Mouse (Mus musculus) gastrocnemius, postnatal 10 days (tissue): ENCODE results near the gene Flt1. TPM values are rescaled to one million over a fixed set of nuclear protein-coding genes. Genes with fewer than 3 reads are reported as not detected.

ENCODE experiments used
- DNase-seq: peaks from one replicate; pipeline ENCODE4 v3.0.0; 2021; ENCODE audit warnings: mixed read lengths
- long read RNA-seq, 2 experiments: library from polyadenylated mRNA; stranded (forward); transcript quantifications; one replicate each; pipeline ENCODE4 v2.0.0; 2021
- total RNA-seq, 2 experiments: library from RNA; stranded (reverse); gene quantifications; 2 replicates each; pipeline ENCODE4 v1.2.3; 2021

Gene Flt1
- 10 to 100 TPM; 14.7 to 17.8 TPM for total RNA-seq
- long read RNA-seq, experiment 1, full-length matches to known transcripts: 9 of 12 reads
- long read RNA-seq, experiment 1, partial matches to known transcripts: 1 of 12 reads
- long read RNA-seq, experiment 1, other reads (novel, unspliced or antisense): 2 of 12 reads
- long read RNA-seq, experiment 2, full-length matches to known transcripts: 3 of 5 reads
- long read RNA-seq, experiment 2, partial matches to known transcripts: 1 of 5 reads
- long read RNA-seq, experiment 2, other reads (novel, unspliced or antisense): 1 of 5 reads

GRCm38 (mm10) chr5:147725831-147726700 is at the start of gene Flt1:
Gene Flt1, minus strand, starts transcription at chr5:147726011.
- DNase-seq: peak; percentile 37

- DNase-seq: no peak
These were observed 49.4 kb upstream of the Flt1 start for GRCm38 (mm10) chr5:147775222-147775621.

GRCm38 (mm10) chr5:147769918-147770317 is 44.1 kb upstream of the Flt1 start:
- DNase-seq: no peak

GRCm38 (mm10) chr5:147764061-147764460 is 38.2 kb upstream of the Flt1 start:
- no peak for DNase-seq

GRCm38 (mm10) chr5:147761984-147762383 is 36.2 kb upstream of the Flt1 start:
- DNase-seq: no peak

GRCm38 (mm10) chr5:147761275-147761674 is 35.5 kb upstream of the Flt1 start:
- DNase-seq: no peak

- no peak for DNase-seq
These were observed 33.0 kb upstream of the Flt1 start for GRCm38 (mm10) chr5:147758640-147759319.

GRCm38 (mm10) chr5:147757832-147758587 is 32.2 kb upstream of the Flt1 start:
- DNase-seq: peak; percentile 12

GRCm38 (mm10) chr5:147752914-147753341 is 27.1 kb upstream of the Flt1 start:
- no peak for DNase-seq

GRCm38 (mm10) chr5:147751673-147752130 is 25.9 kb upstream of the Flt1 start:
- peak; percentile 45 for DNase-seq

- DNase-seq: no peak
These were observed 24.2 kb upstream of the Flt1 start for GRCm38 (mm10) chr5:147749972-147750371.

GRCm38 (mm10) chr5:147748081-147748581 is 22.3 kb upstream of the Flt1 start:
- DNase-seq: peak; percentile 39

GRCm38 (mm10) chr5:147744900-147745653 is 19.3 kb upstream of the Flt1 start:
- no peak for DNase-seq

GRCm38 (mm10) chr5:147742468-147743111 is 16.8 kb upstream of the Flt1 start:
- DNase-seq: no peak

GRCm38 (mm10) chr5:147736766-147737280 is 11.0 kb upstream of the Flt1 start:
- DNase-seq: no peak

GRCm38 (mm10) chr5:147733682-147734081 is 7.9 kb upstream of the Flt1 start:
- no peak for DNase-seq

- no peak for DNase-seq
These were observed 7.1 kb upstream of the Flt1 start for GRCm38 (mm10) chr5:147732926-147733325.

- DNase-seq: no peak
These were observed 1.7 kb upstream of the Flt1 start for GRCm38 (mm10) chr5:147727481-147727880.

- no peak for DNase-seq
These were observed 1.0 kb upstream of the Flt1 start for GRCm38 (mm10) chr5:147726701-147727393.
